24 mouse cellular contexts compared by ENCODE assay signal in genomic region chr1:87008211-87008610, GRCm38 (mm10).
A peak's percentile ranks its signal among the peaks of the same experiment; 100 is the strongest.
DNase-seq lines count a peak whose midpoint lies in the region; ATAC-seq lines count a peak whose summit lies in the region.
"Had no signal": no experiment of that assay in that cellular context is flagged by ENCODE, and none has a peak within 500 bp of the region (broad histone marks: within the 10 kb centered on the region; RNA-seq: fewer than 3 reads in every experiment).

No protein-coding gene starts in this region.

- H3K36me3 ChIP-seq in heart, embryonic 12.5 days, result no peaks in the 10 kb centered on the region
- no peaks in the 10 kb centered on the region for H3K36me3 ChIP-seq in neural tube, embryonic 15.5 days
- H3K36me3 ChIP-seq: embryonic facial prominence, embryonic 12.5 days; forebrain, embryonic 10.5 days; forebrain, embryonic 12.5 days had no signal

- H3K27ac ChIP-seq in heart, embryonic 12.5 days (ENCODE audit: poor library complexity, severe bottlenecking), result no peak overlapping the region
- H3K27ac ChIP-seq in neural tube, embryonic 15.5 days (replicated peaks), result no peak overlapping the region
- H3K27ac ChIP-seq: embryonic facial prominence, embryonic 10.5 days; embryonic facial prominence, embryonic 12.5 days; forebrain, embryonic 10.5 days; forebrain, embryonic 12.5 days had no signal

- H3K9me3 ChIP-seq in heart, embryonic 12.5 days (replicated peaks), result no peaks in the 10 kb centered on the region
- no peaks in the 10 kb centered on the region for H3K9me3 ChIP-seq in neural tube, embryonic 15.5 days (replicated peaks)
- H3K9me3 ChIP-seq: embryonic facial prominence, embryonic 10.5 days; embryonic facial prominence, embryonic 12.5 days; forebrain, embryonic 10.5 days; forebrain, embryonic 12.5 days had no signal

- no peak overlapping the region for H3K9ac ChIP-seq in heart, embryonic 12.5 days
- no peak overlapping the region for H3K9ac ChIP-seq in neural tube, embryonic 15.5 days (replicated peaks)
- H3K9ac ChIP-seq: embryonic facial prominence, embryonic 12.5 days; forebrain, embryonic 12.5 days had no signal

- H3K27me3 ChIP-seq in heart, embryonic 12.5 days (replicated peaks), result no peaks in the 10 kb centered on the region
- H3K27me3 ChIP-seq in neural tube, embryonic 15.5 days (replicated peaks), result no peaks in the 10 kb centered on the region
- H3K27me3 ChIP-seq: CH12.LX; embryonic facial prominence, embryonic 12.5 days; forebrain, embryonic 12.5 days had no signal

- H3K4me2 ChIP-seq in heart, embryonic 12.5 days, result no peak overlapping the region
- no peak overlapping the region for H3K4me2 ChIP-seq in neural tube, embryonic 15.5 days
- H3K4me2 ChIP-seq: embryonic facial prominence, embryonic 12.5 days; forebrain, embryonic 12.5 days had no signal

- ATAC-seq in heart, embryonic 12.5 days (ENCODE audit: insufficient number of reproducible peaks, low FRiP score), result no peak
- no peak for ATAC-seq in erythroblast, adult 5-6 weeks (replicated peaks; ENCODE audit: low FRiP score, poor library complexity, severe bottlenecking)
- ATAC-seq in neural tube, embryonic 15.5 days (ENCODE audit: low FRiP score), result no peak
- ATAC-seq: CD4-positive, CD25-positive, alpha-beta regulatory T cell, adult 4 months; forebrain, embryonic 14.5 days; forebrain, embryonic 16.5 days had no signal

- 30% methylated on average over 1 of the region's 1 CpGs for WGBS in heart, embryonic 12.5 days
- WGBS in neural tube, embryonic 15.5 days, result 37% methylated on average over 1 of the region's 1 CpGs

- H3K4me3 ChIP-seq in heart, embryonic 12.5 days, result no peak overlapping the region
- no peak overlapping the region for H3K4me3 ChIP-seq in neural tube, embryonic 15.5 days (replicated peaks)
- H3K4me3 ChIP-seq: embryonic facial prominence, embryonic 10.5 days; embryonic facial prominence, embryonic 12.5 days; erythroblast, embryonic 14.5 days; forebrain, embryonic 10.5 days; forebrain, embryonic 12.5 days had no signal

- peak; percentile 9 for DNase-seq in heart, adult 11 months
- DNase-seq in ES-CJ7 (ENCODE audit: low read depth, low spot score) (peak; percentile 52), ZHBTc4 (ENCODE audit: low read depth, low spot score) (peak; percentile 65)
- DNase-seq: adrenal gland, adult 2 months; adrenal gland, postnatal 10 days; adrenal gland, postnatal 25 days; B cell, adult 2 months; cerebellum, adult 11-12 months; cerebellum, adult 2 months; cerebellum, adult 9-10 months; cerebellum, postnatal 10 days; cerebellum, postnatal 25 days had no signal

- H3K4me1 ChIP-seq in heart, embryonic 12.5 days (replicated peaks), result 0 out of 2 replicates have a peak, but pooled peaks cover 3% of the 10 kb centered on the region
- H3K4me1 ChIP-seq in neural tube, embryonic 15.5 days, result peaks cover 8% of the 10 kb centered on the region
- H3K4me1 ChIP-seq: embryonic facial prominence, embryonic 12.5 days had no signal

Comparison
In these comparisons a context has a peak if more than half of its experiments do, and no peak if none do; other contexts are left out.
1. DNase-seq: peak in every context shown above with its lines; median percentile 65 in ZHBTc4; 52 in ES-CJ7; 9 in heart, adult 11 months.